Mouse (Mus musculus): ENCODE data around the gene Knl1.

DNA sequence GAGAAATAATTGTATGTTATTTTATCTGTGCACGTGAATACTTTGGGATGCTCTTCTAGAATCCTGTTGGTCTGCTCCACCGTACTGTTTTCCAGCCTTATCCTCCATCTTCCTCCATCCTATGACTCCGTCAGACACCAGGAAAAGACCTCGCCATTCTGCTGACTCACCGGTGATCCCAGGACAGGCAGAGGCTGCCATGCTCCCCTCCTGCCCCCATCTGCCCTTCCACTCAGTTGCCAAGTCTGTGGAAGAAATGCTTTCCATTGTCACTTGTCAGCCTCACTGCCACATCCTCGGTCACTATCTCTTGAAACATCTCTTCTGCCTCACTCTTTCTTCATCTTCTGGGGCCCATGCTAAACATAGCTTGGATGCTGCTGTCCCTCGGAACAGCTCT, 40.0 kb upstream of the Knl1 start:
- TF ChIP-seq EP300 (optimal IDR thresholded peaks at IDR 0.05) = no peak
- no peak for TF ChIP-seq CTCF (IDR thresholded peaks at IDR 0.05; ENCODE audit: low read depth)

Data from stomach, postnatal 0 days (tissue).